Mouse (Mus musculus) liver, postnatal 0 days (tissue): ENCODE measurements at regions not wholly inside any gene's neighbourhood (a gene's known extent, or its start where the extent isn't known, plus 50 kb on each side); places are given as distances from the start of the nearest gene placed in this dataset.

ENCODE experiments used
- CTCF ChIP-seq: sonication (generic); IDR thresholded peaks from 2 replicates; pipeline ENCODE4 v1.5.1; 2016; ENCODE audit warnings: antibody characterized with exemption, low read depth
- EP300 ChIP-seq: IDR thresholded peaks from 2 replicates; pipeline ENCODE4 v1.6.1; 2016; ENCODE audit warnings: antibody characterized with exemption, low read depth, mild to moderate bottlenecking

GRCm38 (mm10) chr13:5549175-5549574 is 312.1 kb upstream of the Klf6 start:
- TF ChIP-seq EP300 (no peak), CTCF (no peak)
